ENCODE assay signal across 11 mouse cellular contexts in genomic region chr16:32858771-32859636, GRCm38 (mm10). TPM values are rescaled to one million over a fixed set of nuclear protein-coding genes. Genes with fewer than 3 reads are reported as not detected.
DNase-seq lines count a peak whose midpoint lies in the region; ATAC-seq lines count a peak whose summit lies in the region.
"Had no signal": no experiment of that assay in that cellular context is flagged by ENCODE, and none has a peak within 500 bp of the region (broad histone marks: within the 10 kb centered on the region; RNA-seq: fewer than 3 reads in every experiment).

No protein-coding gene starts in this region.

- H3K27me3 ChIP-seq in kidney, embryonic 16.5 days (ENCODE audit: insufficient read depth, low read length) = no peaks in the 10 kb centered on the region
- H3K27me3 ChIP-seq in heart, embryonic 15.5 days = no peaks in the 10 kb centered on the region
- no peaks in the 10 kb centered on the region for H3K27me3 ChIP-seq in forebrain, embryonic 11.5 days (ENCODE audit: control insufficient read depth, insufficient read depth, low read length)
- H3K27me3 ChIP-seq in hindbrain, embryonic 14.5 days (ENCODE audit: control insufficient read depth, insufficient read depth, low read length) = no peaks in the 10 kb centered on the region

- WGBS in kidney, embryonic 16.5 days = 63% methylated on average over 12 of the region's 12 CpGs
- WGBS in heart, embryonic 15.5 days = 34% methylated on average over 12 of the region's 12 CpGs
- 83% methylated on average over 12 of the region's 12 CpGs for WGBS in forebrain, embryonic 11.5 days
- 78% methylated on average over 12 of the region's 12 CpGs for WGBS in hindbrain, embryonic 14.5 days

- H3K4me1 ChIP-seq in kidney, embryonic 16.5 days (ENCODE audit: insufficient read depth, low read length) = 0 out of 2 replicates have a peak, but pooled peaks cover 4% of the 10 kb centered on the region
- peaks cover 45% of the 10 kb centered on the region for H3K4me1 ChIP-seq in heart, embryonic 15.5 days (replicated peaks)
- H3K4me1 ChIP-seq in forebrain, embryonic 11.5 days (replicated peaks; ENCODE audit: control insufficient read depth, insufficient read depth, low read length) = no peaks in the 10 kb centered on the region
- no peaks in the 10 kb centered on the region for H3K4me1 ChIP-seq in hindbrain, embryonic 14.5 days (replicated peaks; ENCODE audit: control insufficient read depth, insufficient read depth, low read length)

- no peak overlapping the region for H3K4me3 ChIP-seq in kidney, embryonic 16.5 days (ENCODE audit: low read length)
- no peak overlapping the region for H3K4me3 ChIP-seq in heart, embryonic 15.5 days
- H3K4me3 ChIP-seq in forebrain, embryonic 11.5 days (ENCODE audit: low read depth, low read length) = no peak overlapping the region
- no peak overlapping the region for H3K4me3 ChIP-seq in hindbrain, embryonic 14.5 days (replicated peaks; ENCODE audit: low read length)

- ATAC-seq in kidney, embryonic 16.5 days (ENCODE audit: low FRiP score, low TSS enrichment) = no peak
- ATAC-seq in heart, embryonic 15.5 days (replicated peaks; ENCODE audit: insufficient number of reproducible peaks, insufficient read depth, low FRiP score, low read depth) = peak; percentile 83
- no peak for ATAC-seq in forebrain, embryonic 11.5 days (replicated peaks; ENCODE audit: low FRiP score)
- no peak for ATAC-seq in hindbrain, embryonic 14.5 days (ENCODE audit: low FRiP score)

- 0 out of 2 replicates have a peak, but pooled peaks cover 3% of the 10 kb centered on the region for H3K36me3 ChIP-seq in kidney, embryonic 16.5 days (ENCODE audit: insufficient read depth, low read length)
- H3K36me3 ChIP-seq in heart, embryonic 15.5 days = peaks cover 12% of the 10 kb centered on the region; the same call in 1 of the 2 replicates
- no peaks in the 10 kb centered on the region for H3K36me3 ChIP-seq in forebrain, embryonic 11.5 days (ENCODE audit: control insufficient read depth, insufficient read depth, low read length)
- H3K36me3 ChIP-seq in hindbrain, embryonic 14.5 days (replicated peaks; ENCODE audit: control insufficient read depth, insufficient read depth) = peaks cover 23% of the 10 kb centered on the region; the same call in 1 of the 2 replicates

- no peaks in the 10 kb centered on the region for H3K9me3 ChIP-seq in kidney, embryonic 16.5 days (ENCODE audit: low read length)
- no peaks in the 10 kb centered on the region for H3K9me3 ChIP-seq in heart, embryonic 15.5 days (replicated peaks)
- no peaks in the 10 kb centered on the region for H3K9me3 ChIP-seq in forebrain, embryonic 11.5 days (ENCODE audit: control insufficient read depth, low read length)
- H3K9me3 ChIP-seq in hindbrain, embryonic 14.5 days (ENCODE audit: control insufficient read depth, low read length) = no peaks in the 10 kb centered on the region
- H3K9me3 ChIP-seq: G1E had no signal

- no peak overlapping the region for H3K4me2 ChIP-seq in kidney, embryonic 16.5 days (replicated peaks; ENCODE audit: low read depth, low read length)
- H3K4me2 ChIP-seq in heart, embryonic 15.5 days = peak overlapping the region; percentile 27; the same call in 1 of the 2 replicates
- no peak overlapping the region for H3K4me2 ChIP-seq in forebrain, embryonic 11.5 days (ENCODE audit: low read depth, low read length, severe bottlenecking)
- H3K4me2 ChIP-seq in hindbrain, embryonic 14.5 days (replicated peaks) = no peak overlapping the region
- H3K4me2 ChIP-seq: midbrain, embryonic 11.5 days had no signal

- H3K9ac ChIP-seq in kidney, embryonic 16.5 days (replicated peaks; ENCODE audit: low read length) = no peak overlapping the region
- 0 out of 2 replicates have a peak overlapping the region, but pooled peaks have one; percentile 10 for H3K9ac ChIP-seq in heart, embryonic 15.5 days
- H3K9ac ChIP-seq in forebrain, embryonic 11.5 days (ENCODE audit: low read length) = no peak overlapping the region
- no peak overlapping the region for H3K9ac ChIP-seq in hindbrain, embryonic 14.5 days

- no peak for DNase-seq in kidney, adult 18-20 months
- peak; percentile 43 for DNase-seq in adrenal gland, postnatal 14 days
- DNase-seq in lung, postnatal 4 days = peak; percentile 43 to 65
- no peak for DNase-seq in embryo, embryonic 10.5 days (ENCODE audit: low spot score)
- DNase-seq in forebrain, embryonic 11.5 days (ENCODE audit: low spot score) = no peak
- no peak for DNase-seq in hindbrain, embryonic 14.5 days (ENCODE audit: low spot score)

- H3K27ac ChIP-seq in kidney, embryonic 16.5 days (ENCODE audit: low read length) = peak overlapping the region; percentile 39; the same call in 1 of the 2 replicates
- peak overlapping the region; percentile 95 for H3K27ac ChIP-seq in heart, embryonic 15.5 days
- H3K27ac ChIP-seq in forebrain, embryonic 11.5 days (ENCODE audit: low read depth, low read length) = no peak overlapping the region
- no peak overlapping the region for H3K27ac ChIP-seq in hindbrain, embryonic 14.5 days

RNA-seq across cellular contexts. Expression of gene Fyttd1, which starts 18.3 kb away (rescaled TPM):
- 102 and 109 TPM in 2 replicates for polyA plus RNA-seq in kidney, embryonic 16.5 days (2015; fragmentation: Nextera tagmentation; extraction: Ambion mirVana)
- total RNA-seq in adrenal gland, postnatal 14 days (2021) = 99.8 and 104 TPM in 2 replicates
- polyA plus RNA-seq in heart, embryonic 15.5 days (2015; fragmentation: Nextera tagmentation; extraction: Ambion mirVana) = 101 and 125 TPM in 2 replicates
- polyA plus RNA-seq in forebrain, embryonic 11.5 days (2014; fragmentation: Nextera tagmentation; extraction: Ambion mirVana) = 110 and 118 TPM in 2 replicates
- 143 and 167 TPM in 2 replicates for polyA plus RNA-seq in hindbrain, embryonic 14.5 days (2014; fragmentation: Nextera tagmentation; extraction: Ambion mirVana)

RNA-seq across cellular contexts. Expression of gene Rubcn, which starts 18.6 kb away (rescaled TPM):
- polyA plus RNA-seq in kidney, embryonic 16.5 days (2015; fragmentation: Nextera tagmentation; extraction: Ambion mirVana) = 23.7 and 24.2 TPM in 2 replicates
- total RNA-seq in adrenal gland, postnatal 14 days (2021) = 27.9 and 32.7 TPM in 2 replicates
- 27.0 and 34.0 TPM in 2 replicates for polyA plus RNA-seq in heart, embryonic 15.5 days (2015; fragmentation: Nextera tagmentation; extraction: Ambion mirVana)
- 18.6 and 21.7 TPM in 2 replicates for polyA plus RNA-seq in forebrain, embryonic 11.5 days (2014; fragmentation: Nextera tagmentation; extraction: Ambion mirVana)
- polyA plus RNA-seq in hindbrain, embryonic 14.5 days (2014; fragmentation: Nextera tagmentation; extraction: Ambion mirVana) = 34.2 and 34.7 TPM in 2 replicates

RNA-seq across cellular contexts. Expression of gene Smbd1, which starts 48.7 kb away (rescaled TPM):
- polyA plus RNA-seq in kidney, embryonic 16.5 days (2015; fragmentation: Nextera tagmentation; extraction: Ambion mirVana) = not detected in 2 replicates
- total RNA-seq in adrenal gland, postnatal 14 days (2021) = not detected in 2 replicates
- not detected in 2 replicates for polyA plus RNA-seq in heart, embryonic 15.5 days (2015; fragmentation: Nextera tagmentation; extraction: Ambion mirVana)
- polyA plus RNA-seq in forebrain, embryonic 11.5 days (2014; fragmentation: Nextera tagmentation; extraction: Ambion mirVana) = not detected in 2 replicates
- not detected in 2 replicates for polyA plus RNA-seq in hindbrain, embryonic 14.5 days (2014; fragmentation: Nextera tagmentation; extraction: Ambion mirVana)
- total RNA-seq: G1E had no signal
- polyA plus RNA-seq: frontal cortex, adult 2 months; G1E; midbrain, embryonic 11.5 days had no signal

RNA-seq across cellular contexts. Expression of gene Lrch3, which starts 54.9 kb away (rescaled TPM):
- 22.7 and 23.7 TPM in 2 replicates for polyA plus RNA-seq in kidney, embryonic 16.5 days (2015; fragmentation: Nextera tagmentation; extraction: Ambion mirVana)
- total RNA-seq in adrenal gland, postnatal 14 days (2021) = 32.6 and 36.3 TPM in 2 replicates
- 15.0 and 15.8 TPM in 2 replicates for polyA plus RNA-seq in heart, embryonic 15.5 days (2015; fragmentation: Nextera tagmentation; extraction: Ambion mirVana)
- 38.1 and 39.1 TPM in 2 replicates for polyA plus RNA-seq in forebrain, embryonic 11.5 days (2014; fragmentation: Nextera tagmentation; extraction: Ambion mirVana)
- 46.5 and 53.0 TPM in 2 replicates for polyA plus RNA-seq in hindbrain, embryonic 14.5 days (2014; fragmentation: Nextera tagmentation; extraction: Ambion mirVana)

Comparison
In these comparisons a context has a peak if more than half of its experiments do, and no peak if none do; other contexts are left out.
1. H3K27ac ChIP-seq: peak in kidney, embryonic 16.5 days (single experiment) and heart, embryonic 15.5 days (single experiment); none in forebrain, embryonic 11.5 days (single experiment) and hindbrain, embryonic 14.5 days (single experiment).
2. DNase-seq: peak in adrenal gland, postnatal 14 days (single experiment) and lung, postnatal 4 days (2 of 2); none in kidney, adult 18-20 months (single experiment), embryo, embryonic 10.5 days (single experiment), forebrain, embryonic 11.5 days (single experiment) and hindbrain, embryonic 14.5 days (single experiment).